Mouse (Mus musculus): ENCODE results near the gene Cldn10. TPM values are rescaled to one million over a fixed set of nuclear protein-coding genes. Genes with fewer than 3 reads are reported as not detected.
A peak's percentile ranks its signal among the peaks of the same experiment; 100 is the strongest.

Cldn10 gene
- polyA plus RNA-seq, 1 experiment from 2014 or later, result 3.8 TPM

- Histone ChIP-seq H3K27me3 (no peaks in the 10 kb centered on the region), H3K4me2 (no peak overlapping the region), H3K4me3 (no peak overlapping the region), H3K9ac (no peak overlapping the region), H3K4me1 (no peaks in the 10 kb centered on the region), H3K36me3 (peaks cover 88% of the 10 kb centered on the region), H3K27ac (no peak overlapping the region), H3K9me3 (peaks cover 4% of the 10 kb centered on the region)
- 80% methylated on average over 3 of the region's 3 CpGs for WGBS
- no peak for ATAC-seq (ENCODE audit: insufficient number of reproducible peaks, insufficient read depth, low FRiP score, low TSS enrichment, low read depth)
These were observed 115.7 kb downstream of the Cldn10 start for GRCm38 (mm10) chr14:118903397-118903796.

- no peak overlapping the region for H3K9ac ChIP-seq
- no peaks in the 10 kb centered on the region for H3K4me1 ChIP-seq
- no peak overlapping the region for H3K27ac ChIP-seq
- ATAC-seq (ENCODE audit: insufficient number of reproducible peaks, insufficient read depth, low FRiP score, low TSS enrichment, low read depth), result no peak
- H3K27me3 ChIP-seq, result no peaks in the 10 kb centered on the region
- H3K36me3 ChIP-seq, result peaks cover 88% of the 10 kb centered on the region
- no peak overlapping the region for H3K4me3 ChIP-seq
- H3K4me2 ChIP-seq, result no peak overlapping the region
- peaks cover 4% of the 10 kb centered on the region for H3K9me3 ChIP-seq
- 66% methylated on average over 6 of the region's 6 CpGs for WGBS
These were observed 116.3 kb downstream of the Cldn10 start for GRCm38 (mm10) chr14:118903867-118904562.

- no peak overlapping the region for H3K4me3 ChIP-seq
- no peak for ATAC-seq (ENCODE audit: insufficient number of reproducible peaks, insufficient read depth, low FRiP score, low TSS enrichment, low read depth)
These were observed 119.9 kb downstream of the Cldn10 start for GRCm38 (mm10) chr14:118907592-118907991.

GRCm38 (mm10) chr14:118909872-118910271 is 122.2 kb downstream of the Cldn10 start:
- WGBS, result 81% methylated on average over 8 of the region's 8 CpGs
- Histone ChIP-seq H3K9me3 (no peaks in the 10 kb centered on the region), H3K27me3 (no peaks in the 10 kb centered on the region), H3K4me3 (no peak overlapping the region), H3K4me2 (no peak overlapping the region), H3K36me3 (peaks cover 74% of the 10 kb centered on the region), H3K9ac (no peak overlapping the region), H3K4me1 (peaks cover 24% of the 10 kb centered on the region), H3K27ac (no peak overlapping the region)
- no peak for ATAC-seq (ENCODE audit: insufficient number of reproducible peaks, insufficient read depth, low FRiP score, low TSS enrichment, low read depth)

More at GRCm38 (mm10) chr14:118907592-118907991, 119.9 kb downstream of the Cldn10 start:
- H3K9me3 ChIP-seq, result no peaks in the 10 kb centered on the region
- WGBS, result 82% methylated on average over 8 of the region's 8 CpGs
- H3K27ac ChIP-seq, result no peak overlapping the region
- no peak overlapping the region for H3K4me2 ChIP-seq
- H3K27me3 ChIP-seq, result no peaks in the 10 kb centered on the region
- peaks cover 88% of the 10 kb centered on the region for H3K36me3 ChIP-seq
- peaks cover 11% of the 10 kb centered on the region; the same call in 1 of the 2 replicates for H3K4me1 ChIP-seq
- H3K9ac ChIP-seq, result no peak overlapping the region

- Histone ChIP-seq H3K4me3 (no peak overlapping the region), H3K27me3 (no peaks in the 10 kb centered on the region), H3K9ac (no peak overlapping the region), H3K36me3 (peaks cover 72% of the 10 kb centered on the region), H3K9me3 (no peaks in the 10 kb centered on the region), H3K4me2 (no peak overlapping the region), H3K4me1 (peaks cover 24% of the 10 kb centered on the region), H3K27ac (no peak overlapping the region)
- 64% methylated on average over 29 of the region's 29 CpGs for WGBS
- ATAC-seq (ENCODE audit: insufficient number of reproducible peaks, insufficient read depth, low FRiP score, low TSS enrichment, low read depth), result no peak
These were observed 122.9 kb downstream of the Cldn10 start for GRCm38 (mm10) chr14:118910332-118911222.

- Histone ChIP-seq H3K36me3 (peaks cover 74% of the 10 kb centered on the region), H3K9ac (no peak overlapping the region), H3K27me3 (no peaks in the 10 kb centered on the region), H3K27ac (no peak overlapping the region), H3K4me3 (no peak overlapping the region), H3K4me2 (no peak overlapping the region), H3K4me1 (peaks cover 24% of the 10 kb centered on the region), H3K9me3 (no peaks in the 10 kb centered on the region)
- no peak for ATAC-seq (ENCODE audit: insufficient number of reproducible peaks, insufficient read depth, low FRiP score, low TSS enrichment, low read depth)
- 85% methylated on average over 6 of the region's 6 CpGs for WGBS
These were observed 123.8 kb downstream of the Cldn10 start for GRCm38 (mm10) chr14:118911521-118911920.

- Histone ChIP-seq H3K4me2 (no peak overlapping the region), H3K36me3 (peaks cover 65% of the 10 kb centered on the region), H3K9me3 (no peaks in the 10 kb centered on the region), H3K27me3 (no peaks in the 10 kb centered on the region), H3K27ac (no peak overlapping the region), H3K9ac (no peak overlapping the region), H3K4me1 (peaks cover 24% of the 10 kb centered on the region), H3K4me3 (no peak overlapping the region)
- WGBS, result 39% methylated on average over 5 of the region's 5 CpGs
- no peak for ATAC-seq (ENCODE audit: insufficient number of reproducible peaks, insufficient read depth, low FRiP score, low TSS enrichment, low read depth)
These were observed 125.9 kb downstream of the Cldn10 start for GRCm38 (mm10) chr14:118913651-118914050.

GRCm38 (mm10) chr14:118919025-118919424 is 131.3 kb downstream of the Cldn10 start:
- no peak for ATAC-seq (ENCODE audit: insufficient number of reproducible peaks, insufficient read depth, low FRiP score, low TSS enrichment, low read depth)
- no peak overlapping the region for H3K9ac ChIP-seq
- 68% methylated on average over 8 of the region's 8 CpGs for WGBS
- H3K36me3 ChIP-seq, result peaks cover 29% of the 10 kb centered on the region
- no peak overlapping the region for H3K27ac ChIP-seq
- H3K4me1 ChIP-seq, result peaks cover 34% of the 10 kb centered on the region
- H3K4me3 ChIP-seq, result no peak overlapping the region
- 0 out of 2 replicates have a peak, but pooled peaks cover 9% of the 10 kb centered on the region for H3K27me3 ChIP-seq
- no peaks in the 10 kb centered on the region for H3K9me3 ChIP-seq
- no peak overlapping the region for H3K4me2 ChIP-seq

- 66% methylated on average over 7 of the region's 7 CpGs for WGBS
- Histone ChIP-seq H3K4me2 (no peak overlapping the region), H3K27ac (no peak overlapping the region), H3K4me3 (no peak overlapping the region), H3K27me3 (0 out of 2 replicates have a peak, but pooled peaks cover 9% of the 10 kb centered on the region), H3K4me1 (peaks cover 40% of the 10 kb centered on the region), H3K9me3 (no peaks in the 10 kb centered on the region), H3K36me3 (peaks cover 18% of the 10 kb centered on the region), H3K9ac (0 out of 2 replicates have a peak overlapping the region, but pooled peaks have one; percentile 32)
- no peak for ATAC-seq (ENCODE audit: insufficient number of reproducible peaks, insufficient read depth, low FRiP score, low TSS enrichment, low read depth)
These were observed 132.9 kb downstream of the Cldn10 start for GRCm38 (mm10) chr14:118920654-118921053.

GRCm38 (mm10) chr14:118922251-118922650 is 134.5 kb downstream of the Cldn10 start:
- peaks cover 10% of the 10 kb centered on the region; the same call in 1 of the 2 replicates for H3K36me3 ChIP-seq
- peaks cover 44% of the 10 kb centered on the region for H3K4me1 ChIP-seq
- no peak for ATAC-seq (ENCODE audit: insufficient number of reproducible peaks, insufficient read depth, low FRiP score, low TSS enrichment, low read depth)
- peak overlapping the region; percentile 70 for H3K4me3 ChIP-seq
- peak overlapping the region; percentile 90 for H3K4me2 ChIP-seq
- H3K27ac ChIP-seq, result no peak overlapping the region
- H3K9ac ChIP-seq, result peak overlapping the region; percentile 71
- 0 out of 2 replicates have a peak, but pooled peaks cover 9% of the 10 kb centered on the region for H3K27me3 ChIP-seq
- 20% methylated on average over 22 of the region's 22 CpGs for WGBS
- H3K9me3 ChIP-seq, result no peaks in the 10 kb centered on the region

GRCm38 (mm10) chr14:118922667-118923184 is 135.0 kb downstream of the Cldn10 start:
- Histone ChIP-seq H3K27ac (no peak overlapping the region), H3K4me2 (peak overlapping the region; percentile 90), H3K9me3 (no peaks in the 10 kb centered on the region), H3K36me3 (peaks cover 6% of the 10 kb centered on the region; the same call in 1 of the 2 replicates), H3K9ac (peak overlapping the region; percentile 71), H3K27me3 (0 out of 2 replicates have a peak, but pooled peaks cover 9% of the 10 kb centered on the region), H3K4me3 (peak overlapping the region; percentile 70), H3K4me1 (peaks cover 44% of the 10 kb centered on the region)
- ATAC-seq (ENCODE audit: insufficient number of reproducible peaks, insufficient read depth, low FRiP score, low TSS enrichment, low read depth), result peak; percentile 28; the same call in 1 of the 2 replicates
- 3% methylated on average over 47 of the region's 47 CpGs for WGBS
